Mouse (Mus musculus): ENCODE results near the gene Dnttip1. TPM values are rescaled to one million over a fixed set of nuclear protein-coding genes. Genes with fewer than 3 reads are reported as not detected.

Gene Dnttip1
- total and polyA plus RNA-seq, 3 experiments = 20.6 to 59.9 TPM; not detected in 1

DNA sequence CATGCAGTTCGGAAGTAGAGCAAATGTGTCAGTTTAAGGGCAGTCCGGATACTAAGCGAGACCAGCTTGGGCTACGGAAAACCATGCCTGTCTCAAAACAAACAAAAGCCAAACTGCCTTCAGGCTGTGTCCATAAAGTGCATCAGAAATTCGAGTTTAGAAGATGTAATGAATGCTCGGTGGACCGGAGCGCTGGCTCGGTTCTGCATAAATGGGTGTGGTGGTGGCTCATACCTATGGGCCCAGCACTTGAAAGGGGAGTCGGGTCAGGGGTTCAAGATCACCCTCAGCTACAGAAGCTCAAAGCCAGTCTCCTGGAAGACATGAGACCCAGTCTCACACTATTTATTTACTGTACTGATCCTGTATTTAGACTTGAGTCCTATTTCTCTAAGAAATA lies 42.0 kb downstream of the Dnttip1 start (continued):
- no peak for TF ChIP-seq NELFE (IDR thresholded peaks at IDR 0.05; ENCODE audit: low read depth, low read length)

DNA sequence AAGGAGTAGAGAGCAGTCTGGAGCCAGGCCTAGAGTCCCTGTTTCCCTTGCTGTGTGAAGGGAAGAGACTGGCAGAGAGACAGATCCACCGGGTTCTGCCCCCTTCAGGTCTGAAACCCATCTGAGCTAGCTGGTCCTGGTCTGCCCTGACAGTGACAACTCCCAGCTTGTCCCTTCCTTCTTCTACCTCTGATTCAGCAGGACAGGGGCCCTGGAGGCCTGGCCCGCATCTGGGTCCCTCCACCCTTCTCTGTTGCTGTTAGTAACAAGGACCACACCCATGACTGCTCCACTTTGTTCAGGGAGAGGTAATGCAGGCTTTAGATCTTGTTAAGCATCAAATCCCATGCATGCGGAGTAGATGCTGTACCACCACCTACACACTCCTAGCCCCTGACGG lies 42.6 kb downstream of the Dnttip1 start:
- TF ChIP-seq ZC3H11A (IDR thresholded peaks at IDR 0.05; ENCODE audit: low read depth, low read length) = no peak
- no peak for TF ChIP-seq USF2 (IDR thresholded peaks at IDR 0.05; ENCODE audit: borderline replicate concordance in 1 of 2, insufficient read depth in 1 of 2, low read depth in 1 of 2, low read length in 2 of 2)
- no peak for TF ChIP-seq CHD2 (IDR thresholded peaks at IDR 0.05; ENCODE audit: low read length)
- TF ChIP-seq TBP (IDR thresholded peaks at IDR 0.05; ENCODE audit: low read depth, low read length) = no peak
- no peak for TF ChIP-seq MAFK (IDR thresholded peaks at IDR 0.05; ENCODE audit: borderline replicate concordance, low read depth, low read length)
- TF ChIP-seq ETS1 (IDR thresholded peaks at IDR 0.05; ENCODE audit: low read depth, low read length) = no peak
- no peak for TF ChIP-seq NELFE (IDR thresholded peaks at IDR 0.05; ENCODE audit: low read depth, low read length)
- TF ChIP-seq MEF2A (IDR thresholded peaks at IDR 0.05; ENCODE audit: extremely low read depth, insufficient replicate concordance, low read depth, low read length, poor library complexity, severe bottlenecking) = no peak
- no peak for TF ChIP-seq RCOR1 (IDR thresholded peaks at IDR 0.05; ENCODE audit: low read depth, low read length)
- TF ChIP-seq KAT2A (conservative IDR thresholded peaks at IDR 0.05; ENCODE audit: low read depth, low read length) = no peak
- no peak for TF ChIP-seq TAL1 (IDR thresholded peaks at IDR 0.05; ENCODE audit: low read length)
- no peak for TF ChIP-seq RAD21 (IDR thresholded peaks at IDR 0.05; ENCODE audit: low read depth, low read length)
- no peak for TF ChIP-seq NRF1 (IDR thresholded peaks at IDR 0.05; ENCODE audit: insufficient read depth, low read depth, low read length, poor library complexity, severe bottlenecking)
- TF ChIP-seq GATA1 (IDR thresholded peaks at IDR 0.05; ENCODE audit: low read depth, low read length) = no peak
- TF ChIP-seq SIN3A (IDR thresholded peaks at IDR 0.05; ENCODE audit: low read length) = no peak
- no peak for TF ChIP-seq CHD1 (IDR thresholded peaks at IDR 0.05; ENCODE audit: low read depth, low read length)
- H3K27ac ChIP-seq (ENCODE audit: control insufficient read depth, low read depth, low read length) = no peak overlapping the region

DNA sequence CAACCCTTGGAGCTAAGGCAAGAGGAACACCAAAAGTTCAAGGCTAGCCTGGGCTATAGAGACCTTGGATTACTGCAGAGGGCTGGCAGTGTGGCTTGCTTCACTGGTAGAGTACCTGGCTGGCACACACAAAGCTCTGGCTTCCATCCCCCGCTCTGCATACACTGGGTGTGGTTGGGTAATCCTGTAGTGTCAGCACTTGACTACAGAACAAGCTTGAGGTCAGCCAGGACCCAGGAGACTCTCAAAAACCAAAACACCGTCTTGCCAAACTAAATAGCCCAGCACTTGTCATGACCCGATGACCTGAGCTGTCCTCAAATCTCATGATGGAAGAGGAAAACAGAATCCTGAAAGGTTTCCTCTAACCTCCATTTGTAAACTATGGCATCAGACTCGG lies 44.7 kb downstream of the Dnttip1 start:
- peaks cover 3 to 9% of the 10 kb centered on the region in 2 experiments; a peak in 3 of 4 replicates for H3K4me1 ChIP-seq (ENCODE audit: control insufficient read depth in 1 of 2, insufficient read depth in 2 of 2, low read length in 2 of 2)

More for the DNA sequence above, 42.6 kb downstream of the Dnttip1 start:
- Histone ChIP-seq H3K4me3 (ENCODE audit: control insufficient read depth in 1 of 2, insufficient read depth in 1 of 2, low read depth in 2 of 2, low read length in 2 of 2) (no peak overlapping the region), H3K79me2 (ENCODE audit: control insufficient read depth, insufficient read depth, low read length, poor library complexity) (no peaks in the 10 kb centered on the region; the same call in 1 of the 2 replicates), H3K36me3 (ENCODE audit: control insufficient read depth in 1 of 2, insufficient read depth in 2 of 2, low read length in 2 of 2) (peaks cover 0 to 5% of the 10 kb centered on the region in 2 experiments; a peak in 1 of 4 replicates), H3K27me3 (ENCODE audit: control insufficient read depth in 1 of 2, insufficient read depth in 2 of 2, low read length in 2 of 2) (no peaks in the 10 kb centered on the region), H3K9me3 (replicated peaks; ENCODE audit: insufficient read depth, low read length) (no peaks in the 10 kb centered on the region), H3K4me1 (ENCODE audit: control insufficient read depth in 1 of 2, insufficient read depth in 2 of 2, low read length in 2 of 2) (peaks cover 3 to 9% of the 10 kb centered on the region in 2 experiments; a peak in 3 of 4 replicates), H3K9ac (ENCODE audit: control insufficient read depth, low read depth, low read length, poor library complexity, severe bottlenecking) (no peak overlapping the region)
- no peak for DNase-seq (ENCODE audit: low read depth, low spot score)

More for the DNA sequence above, 44.7 kb downstream of the Dnttip1 start:
- TF ChIP-seq MXI1 (IDR thresholded peaks at IDR 0.05; ENCODE audit: low read depth, low read length) = no peak
- no peak for TF ChIP-seq RCOR1 (IDR thresholded peaks at IDR 0.05; ENCODE audit: low read depth, low read length)
- no peak for TF ChIP-seq MAX (IDR thresholded peaks at IDR 0.05; ENCODE audit: low read length)
- TF ChIP-seq SIN3A (IDR thresholded peaks at IDR 0.05; ENCODE audit: low read length) = no peak
- TF ChIP-seq POLR2AphosphoS5 (IDR thresholded peaks at IDR 0.05; ENCODE audit: borderline replicate concordance, low read depth, low read length) = no peak
- no peak for TF ChIP-seq CTCF (IDR thresholded peaks at IDR 0.05 in 2 of 3, conservative IDR thresholded peaks at IDR 0.05 in 1 of 3; ENCODE audit: control insufficient read depth in 1 of 3, insufficient read depth in 1 of 3, low read depth in 2 of 3, low read length in 3 of 3, poor library complexity in 1 of 3, severe bottlenecking in 1 of 3)
- TF ChIP-seq BHLHE40 (IDR thresholded peaks at IDR 0.05; ENCODE audit: borderline replicate concordance, low read depth, low read length) = no peak
- no peak for TF ChIP-seq ZC3H11A (IDR thresholded peaks at IDR 0.05; ENCODE audit: low read depth, low read length)
- TF ChIP-seq GATA1 (IDR thresholded peaks at IDR 0.05; ENCODE audit: low read depth, low read length) = no peak
- TF ChIP-seq GABPA (IDR thresholded peaks at IDR 0.05; ENCODE audit: low read depth, low read length) = no peak
- TF ChIP-seq E2F4 (IDR thresholded peaks at IDR 0.05; ENCODE audit: borderline replicate concordance, low read depth, low read length) = no peak
- TF ChIP-seq TCF12 (IDR thresholded peaks at IDR 0.05; ENCODE audit: low read depth, low read length) = no peak
- TF ChIP-seq MAFK (IDR thresholded peaks at IDR 0.05; ENCODE audit: borderline replicate concordance, low read depth, low read length) = no peak
- no peak for TF ChIP-seq TBP (IDR thresholded peaks at IDR 0.05; ENCODE audit: low read depth, low read length)
- no peak for TF ChIP-seq ETS1 (IDR thresholded peaks at IDR 0.05; ENCODE audit: low read depth, low read length)
- TF ChIP-seq RAD21 (IDR thresholded peaks at IDR 0.05; ENCODE audit: low read depth, low read length) = no peak
- no peak for TF ChIP-seq JUND (IDR thresholded peaks at IDR 0.05; ENCODE audit: low read depth, low read length)
- TF ChIP-seq NRF1 (IDR thresholded peaks at IDR 0.05; ENCODE audit: insufficient read depth, low read depth, low read length, poor library complexity, severe bottlenecking) = no peak
- no peak for TF ChIP-seq MAZ (IDR thresholded peaks at IDR 0.05; ENCODE audit: low read depth, low read length)
- no peak for TF ChIP-seq HCFC1 (IDR thresholded peaks at IDR 0.05; ENCODE audit: low read depth, low read length)
- no peaks in the 10 kb centered on the region; the same call in 1 of the 2 replicates for H3K79me2 ChIP-seq (ENCODE audit: control insufficient read depth, insufficient read depth, low read length, poor library complexity)
- no peak overlapping the region for H3K27ac ChIP-seq (ENCODE audit: control insufficient read depth, low read depth, low read length)
- H3K36me3 ChIP-seq (ENCODE audit: control insufficient read depth in 1 of 2, insufficient read depth in 2 of 2, low read length in 2 of 2) = peaks cover 0 to 5% of the 10 kb centered on the region in 2 experiments; a peak in 2 of 4 replicates
- no peak overlapping the region for H3K9ac ChIP-seq (ENCODE audit: control insufficient read depth, low read depth, low read length, poor library complexity, severe bottlenecking)
- no peak overlapping the region for H3K4me3 ChIP-seq (ENCODE audit: control insufficient read depth in 1 of 2, insufficient read depth in 1 of 2, low read depth in 2 of 2, low read length in 2 of 2)
- H3K9me3 ChIP-seq (replicated peaks; ENCODE audit: insufficient read depth, low read length) = no peaks in the 10 kb centered on the region
- H3K27me3 ChIP-seq (ENCODE audit: control insufficient read depth in 1 of 2, insufficient read depth in 2 of 2, low read length in 2 of 2) = no peaks in the 10 kb centered on the region
- DNase-seq (ENCODE audit: low read depth, low spot score) = no peak

Measured in MEL (cell line).